Mouse (Mus musculus) ES-E14 (cell line): ENCODE measurements at regions not wholly inside any gene's neighbourhood (a gene's known extent, or its start where the extent isn't known, plus 50 kb on each side); places are given as distances from the start of the nearest gene placed in this dataset.
A peak's percentile ranks its signal among the peaks of the same experiment; 100 is the strongest.
"Not testable (repeated sequence)": the region's sequence is repeated elsewhere in the genome, so short reads cannot be mapped to it uniquely, and the experiment has no call there.

Experiments used
- DNase-seq: peaks from one replicate; pipeline ENCODE4 v3.0.0-alpha.2; 2013; ENCODE audit warnings: low read depth, low spot score
- H3K27ac ChIP-seq: 2 replicates; pipeline ENCODE4 v1.5.1; 2012; ENCODE audit warnings: low read depth, mild to moderate bottlenecking, low read length, moderate library complexity, mixed read lengths; ENCODE audit not compliant: poor library complexity, insufficient read depth, severe bottlenecking
- H3K36me3 ChIP-seq: 2 replicates; pipeline ENCODE4 v1.6.1; 2012; ENCODE audit warnings: mild to moderate bottlenecking, low read length, moderate library complexity, mixed read lengths; ENCODE audit not compliant: control insufficient read depth, poor library complexity, insufficient read depth, severe bottlenecking
- H3K4me1 ChIP-seq, 2 experiments: fragments of 150-350 bp in 1 of 2; sonication (generic) in 1 of 2; 2 replicates each; pipeline ENCODE4 v1.6.1; 2012; ENCODE audit warnings: low read length in 2 of 2, mild to moderate bottlenecking in 1 of 2, mixed read lengths in 1 of 2; ENCODE audit not compliant: control insufficient read depth in 2 of 2, insufficient read depth in 2 of 2, poor library complexity in 1 of 2
- H3K4me3 ChIP-seq, 2 experiments: fragments of 150-350 bp in 1 of 2; sonication (generic) in 1 of 2; 2 replicates each; pipeline ENCODE4 v1.5.1; 2012; ENCODE audit warnings: low read length in 2 of 2, low read depth in 1 of 2, mild to moderate bottlenecking in 1 of 2, mixed read lengths in 1 of 2; ENCODE audit not compliant: insufficient read depth in 1 of 2, poor library complexity in 1 of 2, severe bottlenecking in 1 of 2
- H3K9ac ChIP-seq: 2 replicates; pipeline ENCODE4 v1.6.1; 2012; ENCODE audit warnings: low read depth, mild to moderate bottlenecking, low read length, mixed read lengths; ENCODE audit not compliant: poor library complexity, insufficient read depth, severe bottlenecking
- H3K9me3 ChIP-seq: fragments of 150-350 bp; sonication (generic); 2 replicates; pipeline ENCODE4 v1.6.1; 2012; ENCODE audit warnings: low read depth, mild to moderate bottlenecking, low read length; ENCODE audit not compliant: control insufficient read depth, insufficient read depth
- CHD2 ChIP-seq: IDR thresholded peaks from 2 replicates; pipeline ENCODE4 v1.6.1; 2014; ENCODE audit warnings: mild to moderate bottlenecking, low read depth, low read length, inconsistent platforms
- HCFC1 ChIP-seq: IDR thresholded peaks from 2 replicates; pipeline ENCODE4 v1.6.1; 2012; ENCODE audit warnings: low read length, inconsistent platforms, borderline replicate concordance; ENCODE audit not compliant: insufficient read depth
- MAFK ChIP-seq: IDR thresholded peaks from 2 replicates; pipeline ENCODE4 v1.6.1; 2014; ENCODE audit warnings: mild to moderate bottlenecking, low read depth, low read length, inconsistent platforms; ENCODE audit not compliant: insufficient read depth
- ZC3H11A ChIP-seq: IDR thresholded peaks from 2 replicates; pipeline ENCODE4 v1.6.1; 2012; ENCODE audit warnings: low read depth, mild to moderate bottlenecking, inconsistent platforms, low read length, borderline replicate concordance
- ZNF384 ChIP-seq: IDR thresholded peaks from 2 replicates; pipeline ENCODE4 v1.6.1; 2012; ENCODE audit warnings: low read depth, low read length, inconsistent platforms
- in situ Hi-C, 2 experiments: fragments of 600-800 bp; cut with MboI; formaldehyde crosslinking; loops; one replicate each; pipeline ENCODE4 v1.15.1; 2025; ENCODE audit warnings: low sequenced_read_pairs in 2 of 2, inconsistent platforms in 1 of 2; ENCODE audit not compliant: unreplicated experiment in 2 of 2

GRCm38 (mm10) chr5:22433512-22433911 is 89.0 kb upstream of the Reln start:
- Histone ChIP-seq H3K4me3 (no peak overlapping the region), H3K4me1 (0 out of 4 replicates have a peak, but pooled peaks cover 0 to 2% of the 10 kb centered on the region in 2 experiments), H3K27ac (no peak overlapping the region), H3K9ac (no peak overlapping the region), H3K36me3 (no peaks in the 10 kb centered on the region), H3K9me3 (no peaks in the 10 kb centered on the region)
- no peak for DNase-seq
- TF ChIP-seq ZNF384, result no peak
- no peak for TF ChIP-seq ZC3H11A
- in situ Hi-C loops, result no loop called here

GRCm38 (mm10) chr5:22431721-22432120 is 87.2 kb upstream of the Reln start:
- Histone ChIP-seq H3K9me3 (no peaks in the 10 kb centered on the region), H3K4me3 (no peak overlapping the region), H3K36me3 (no peaks in the 10 kb centered on the region), H3K27ac (no peak overlapping the region), H3K9ac (no peak overlapping the region), H3K4me1 (0 out of 4 replicates have a peak, but pooled peaks cover 0 to 2% of the 10 kb centered on the region in 2 experiments)
- in situ Hi-C loops, result no loop called here
- no peak for TF ChIP-seq ZC3H11A
- TF ChIP-seq HCFC1, result no peak
- no peak for TF ChIP-seq MAFK
- no peak for TF ChIP-seq CHD2
- no peak for TF ChIP-seq ZNF384
- DNase-seq, result no peak

GRCm38 (mm10) chr5:22425706-22426417 is 81.4 kb upstream of the Reln start:
- H3K4me1 ChIP-seq, H3K4me3 ChIP-seq, H3K9me3 ChIP-seq, H3K27ac ChIP-seq, DNase-seq, in situ Hi-C loops, H3K36me3 ChIP-seq, H3K9ac ChIP-seq: not testable (repeated sequence)

- no peaks in the 10 kb centered on the region for H3K4me1 ChIP-seq
- no peak for DNase-seq
- H3K9me3 ChIP-seq, result no peaks in the 10 kb centered on the region
- no peak overlapping the region for H3K9ac ChIP-seq
- no peaks in the 10 kb centered on the region for H3K36me3 ChIP-seq
- no peak overlapping the region for H3K4me3 ChIP-seq
- H3K27ac ChIP-seq, result no peak overlapping the region
- in situ Hi-C loops, result no loop called here
- TF ChIP-seq MAFK (peak; percentile 88), ZNF384 (no peak), ZC3H11A (no peak), CHD2 (no peak)
Observed at GRCm38 (mm10) chr5:22415957-22416356, 71.5 kb upstream of the Reln start.

- in situ Hi-C loops, result no loop called here
- TF ChIP-seq ZNF384 (no peak), MAFK (no peak), CHD2 (no peak)
- H3K9ac ChIP-seq, result no peak overlapping the region
- H3K36me3 ChIP-seq, result no peaks in the 10 kb centered on the region
- H3K4me1 ChIP-seq, result no peaks in the 10 kb centered on the region
- H3K9me3 ChIP-seq, result no peaks in the 10 kb centered on the region
- no peak overlapping the region for H3K4me3 ChIP-seq
- DNase-seq, result peak; percentile 7
- no peak overlapping the region for H3K27ac ChIP-seq
Observed at GRCm38 (mm10) chr5:22399134-22399533, 54.6 kb upstream of the Reln start.
